Mouse (Mus musculus) cerebellum, adult 2 months (tissue): ENCODE results near the gene Sacm1l.

Experiments used
- CTCF ChIP-seq: fragments of 200-500 bp; IDR thresholded peaks from 2 replicates; pipeline ENCODE4 v1.5.1; 2011; ENCODE audit warnings: low read depth, mild to moderate bottlenecking, control low read depth, low read length, moderate library complexity, borderline replicate concordance; ENCODE audit not compliant: insufficient read depth
- POLR2A ChIP-seq: fragments of 200-500 bp; IDR thresholded peaks from 2 replicates; pipeline ENCODE4 v1.6.1; 2011; ENCODE audit warnings: low read length, control low read depth, borderline replicate concordance; ENCODE audit not compliant: insufficient read depth

GRCm38 (mm10) chr9:123529392-123530157 is at the start of gene Sacm1l:
- TF ChIP-seq CTCF, result no peak
- peak; percentile 85; the same call in 1 of the 2 replicates for TF ChIP-seq POLR2A
